Mouse (Mus musculus) C2C12 (cell line): Measurements from ENCODE around the gene Prmt3.

Experiments
- CEBPB ChIP-seq: IDR thresholded peaks from one replicate; pipeline ENCODE4 v1.6.1; 2011; ENCODE audit warnings: low read depth, mild to moderate bottlenecking, control low read depth, moderate library complexity
- CTCF ChIP-seq: IDR thresholded peaks from one replicate; pipeline ENCODE4 v1.5.1; 2011; ENCODE audit not compliant: control insufficient read depth, insufficient read depth, insufficient read length
- MAX ChIP-seq: IDR thresholded peaks from one replicate; pipeline ENCODE4 v1.6.1; 2011; ENCODE audit warnings: mild to moderate bottlenecking, control low read depth
- MYOG ChIP-seq: IDR thresholded peaks from one replicate; pipeline ENCODE4 v1.6.1; 2011; ENCODE audit not compliant: control insufficient read depth, insufficient read length; ENCODE audit errors: extremely low read depth
- USF1 ChIP-seq: IDR thresholded peaks from one replicate; pipeline ENCODE4 v1.6.1; 2011; ENCODE audit warnings: low read depth, mild to moderate bottlenecking, control low read depth, moderate library complexity

DNA sequence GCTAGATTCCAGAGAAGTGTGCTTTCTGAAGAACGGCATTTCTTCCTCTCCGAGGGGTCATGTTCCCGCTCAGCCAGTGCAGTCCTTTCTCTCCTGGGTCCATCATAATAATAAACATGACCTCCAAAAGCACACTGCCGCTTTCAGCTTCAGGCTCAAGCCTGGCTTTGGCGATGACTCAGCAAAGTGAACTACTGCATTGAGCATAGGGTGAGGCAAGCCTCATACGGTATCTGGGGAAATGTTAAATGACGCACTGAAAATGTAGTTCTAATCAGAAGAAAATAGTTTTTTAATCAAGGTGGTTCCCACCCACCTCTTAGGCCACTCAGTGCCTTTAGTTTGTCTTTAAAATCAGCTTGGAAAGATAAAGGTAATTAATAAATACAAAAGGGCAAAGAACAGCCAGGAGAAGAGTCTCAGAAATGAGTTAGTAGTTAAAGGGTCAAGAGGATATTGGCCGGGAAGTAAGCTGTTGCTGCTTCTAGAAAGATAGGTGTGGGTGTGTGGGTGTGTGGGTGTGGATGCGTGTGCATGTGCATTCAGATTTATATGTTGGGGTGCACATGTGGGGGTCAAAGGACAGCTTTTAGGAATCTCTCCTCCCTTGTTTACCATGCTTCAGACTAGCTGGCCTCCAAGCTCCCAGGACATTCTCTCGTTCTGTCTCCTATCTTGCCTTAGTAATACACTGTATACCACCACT, 14.0 kb upstream of the Prmt3 start:
- TF ChIP-seq CTCF (no peak), MAX (no peak), CEBPB (no peak), USF1 (no peak), MYOG (no peak)
